Mouse (Mus musculus) inflammation-experienced regulatory T-cells, adult 6 months (primary cell): ENCODE data around the gene Ugt2b5. TPM values are rescaled to one million over a fixed set of nuclear protein-coding genes. Genes with fewer than 3 reads are reported as not detected.
"Not testable (repeated sequence)": the region's sequence is repeated elsewhere in the genome, so short reads cannot be mapped to it uniquely, and the experiment has no call there.

ENCODE experiments used
- ATAC-seq: one replicate; pipeline ENCODE4 v1.8.0; 2017
- polyA plus RNA-seq, 3 experiments: library from polyadenylated mRNA; unstranded; fragments of 100-300 nt; shearing (Covaris generic); gene quantifications; one replicate each; pipeline ENCODE4 v1.2.1; 2017

Ugt2b5 gene
- not detected for polyA plus RNA-seq

DNA sequence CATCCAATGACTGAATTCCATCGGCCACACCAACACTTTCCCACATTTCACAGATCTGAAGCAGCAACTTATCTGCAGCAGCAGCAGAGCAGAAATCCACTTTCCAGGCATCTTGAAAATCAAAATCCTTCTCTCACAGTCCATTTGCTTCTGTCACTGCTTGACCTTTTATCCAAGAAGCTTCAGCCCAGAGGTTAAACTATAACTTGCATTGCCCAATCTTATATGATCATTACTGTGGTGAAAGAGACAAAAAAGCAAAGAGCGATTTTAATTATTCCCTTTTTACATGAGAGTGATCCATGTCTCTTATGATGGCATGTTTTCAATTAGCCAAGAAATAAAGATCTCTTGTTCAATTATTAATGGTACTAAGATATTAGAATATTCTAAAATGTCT is at the start of gene Ugt2b5:
TSS of gene Ugt2b5 (minus strand) at position 123 of the 400 bp plus-strand sequence.
- not testable (repeated sequence) for ATAC-seq

- ATAC-seq = not testable (repeated sequence)
Measured at GRCm38 (mm10) chr5:87175780-87176179, 35.7 kb upstream of the Ugt2b5 start.

DNA sequence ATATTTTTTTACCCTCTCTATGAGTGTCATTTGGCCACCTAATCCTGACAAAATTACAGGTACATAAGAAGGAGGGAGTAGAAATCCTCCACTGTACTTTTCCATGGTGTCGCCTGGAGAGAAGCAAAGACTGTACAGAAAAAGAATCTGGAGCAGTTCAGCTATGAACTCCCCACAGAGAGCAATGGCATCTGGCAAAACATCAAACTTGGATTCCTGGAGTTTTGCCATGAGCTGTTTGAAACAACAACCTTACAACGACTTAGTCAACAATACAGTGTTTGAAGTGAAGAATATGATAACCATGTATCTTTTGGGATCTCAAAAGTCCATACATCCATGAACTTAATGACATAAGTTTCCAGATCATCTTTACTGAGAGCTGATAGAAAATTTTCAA is 34.6 kb upstream of the Ugt2b5 start:
- ATAC-seq = no peak

DNA sequence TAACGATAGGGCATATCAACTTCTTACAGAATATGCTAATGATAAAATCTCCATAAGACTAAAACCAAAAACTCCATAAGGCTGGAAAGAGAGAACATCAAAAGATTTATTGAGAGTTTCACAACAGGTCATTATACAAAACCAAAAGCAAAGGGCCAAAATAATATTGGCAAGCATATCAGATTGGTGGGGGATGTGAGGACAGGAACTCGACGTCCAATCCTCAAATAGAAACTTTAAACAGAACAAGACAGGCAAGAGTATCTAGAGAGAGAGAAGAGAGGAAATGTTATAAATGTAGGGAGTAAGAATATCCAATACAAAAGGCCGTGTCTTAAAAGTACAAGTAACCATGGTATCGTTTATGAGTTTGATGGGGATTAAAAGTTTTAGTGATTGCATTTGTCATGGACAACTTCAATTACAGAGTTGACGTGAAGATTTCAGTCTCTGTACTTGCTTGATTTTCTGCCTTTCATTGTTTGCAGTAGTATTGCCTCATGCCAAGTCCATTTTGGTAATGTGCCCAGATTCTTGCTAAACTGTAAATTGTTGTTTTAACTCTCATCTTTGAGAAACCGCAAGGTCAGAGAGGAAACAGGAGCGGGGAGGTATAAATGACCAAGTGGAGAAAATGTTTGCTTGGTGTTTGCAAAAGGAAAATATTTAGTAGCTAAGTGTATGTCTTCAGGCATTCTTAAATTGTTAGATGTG is 7.8 kb upstream of the Ugt2b5 start:
- ATAC-seq = no peak

GRCm38 (mm10) chr5:87142865-87143456 is 2.8 kb upstream of the Ugt2b5 start:
- ATAC-seq = no peak

DNA sequence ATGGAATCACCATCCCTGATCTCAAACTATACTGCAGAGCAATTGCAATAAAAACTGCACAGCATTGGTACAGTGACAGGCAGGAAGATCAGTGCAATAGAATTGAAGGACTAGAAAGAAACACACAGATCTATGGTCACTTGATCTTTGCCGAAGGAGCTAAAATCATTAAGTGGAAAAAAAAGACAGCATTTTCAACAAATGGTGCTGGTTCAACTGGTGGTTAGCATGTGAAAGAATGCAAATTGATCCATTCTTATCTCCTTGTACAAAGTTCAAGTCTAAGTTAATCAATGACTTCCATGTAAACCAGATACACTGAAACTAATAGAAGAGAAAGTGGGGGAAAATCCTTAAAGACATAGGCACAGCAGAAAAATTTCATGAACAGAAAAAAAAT is 36.4 kb downstream of the Ugt2b5 start:
- not testable (repeated sequence) for ATAC-seq

DNA sequence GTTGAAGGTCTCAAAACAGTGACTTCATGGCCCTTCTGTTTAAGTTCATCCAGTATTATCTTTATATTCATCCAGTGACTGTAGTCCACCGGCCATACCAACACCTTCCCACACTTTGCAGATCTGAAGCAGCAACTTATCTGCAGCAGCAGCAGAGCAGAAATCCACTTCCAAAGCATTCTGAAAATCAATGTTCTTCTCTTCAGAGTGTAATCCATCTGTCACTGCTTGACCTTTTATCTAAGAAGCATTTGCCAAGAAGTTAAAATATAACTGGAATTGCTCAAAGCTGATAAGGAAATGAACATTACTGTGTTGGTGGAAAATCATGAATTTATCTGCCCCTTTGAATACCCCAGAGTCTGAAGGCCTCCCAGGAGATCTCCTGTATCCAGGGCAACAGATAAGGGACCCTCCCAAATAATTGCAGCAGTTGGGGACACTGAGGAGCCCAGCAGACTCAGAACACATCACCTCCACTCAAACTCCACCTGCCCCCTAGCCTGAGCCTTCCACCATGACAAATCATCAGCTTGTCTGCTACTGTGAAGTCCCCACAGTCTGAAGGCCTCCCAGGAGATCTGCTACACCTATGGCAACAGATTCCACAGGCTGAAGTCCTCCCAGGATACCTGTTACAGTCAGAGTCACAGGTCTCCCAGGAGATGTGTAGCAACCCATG is 47.6 kb downstream of the Ugt2b5 start, which contains the start of gene Ugt2b36:
TSS of gene Ugt2b36 (minus strand) at position 210 of the 682 bp plus-strand sequence.
- no peak for ATAC-seq

DNA sequence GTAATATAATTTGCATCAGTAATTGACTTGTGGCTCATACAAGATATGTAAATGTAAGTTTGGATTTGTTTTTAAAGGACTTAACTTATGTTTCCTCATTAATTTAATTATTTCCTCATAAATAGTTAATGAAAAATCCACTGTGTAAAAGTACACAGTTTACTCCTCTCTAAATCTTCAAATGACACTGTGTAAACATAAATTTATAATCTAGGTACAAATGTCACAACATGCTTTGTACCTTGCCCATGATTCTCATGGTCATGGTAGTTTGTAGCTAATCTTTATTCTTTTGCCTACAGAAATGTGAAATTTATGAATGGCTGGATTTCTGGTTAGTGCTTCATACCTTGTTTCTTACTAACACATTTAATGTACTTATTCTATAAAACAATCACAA is 49.0 kb downstream of the Ugt2b5 start:
- ATAC-seq = no peak

DNA sequence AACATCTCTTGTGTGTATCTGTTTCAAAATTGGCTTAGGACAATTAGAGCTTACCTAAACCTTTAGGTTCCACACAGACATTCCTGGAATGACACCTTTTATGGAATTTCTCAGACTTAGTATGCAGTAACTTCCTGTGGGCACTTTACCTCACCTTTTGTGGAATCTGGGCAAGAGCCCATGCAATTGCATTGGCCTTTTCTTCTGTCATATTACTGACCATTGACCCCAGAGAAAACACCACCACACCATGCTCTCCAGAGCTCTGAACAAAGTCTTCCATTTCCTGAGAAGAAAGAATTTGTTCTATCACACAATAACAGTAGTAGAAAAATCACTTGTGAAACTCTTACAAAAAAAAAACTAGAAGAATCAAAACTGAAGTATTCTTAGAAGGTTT is 50.9 kb downstream of the Ugt2b5 start:
- ATAC-seq = no peak

- no peak for ATAC-seq
Measured at GRCm38 (mm10) chr5:87086269-87086668, 53.8 kb downstream of the Ugt2b5 start.

Other genes with a start within 250 kb of the Ugt2b5 start
- not detected for gene Ugt2b34, start 233.4 kb downstream of the Ugt2b5 start, polyA plus RNA-seq
- gene Ugt2b1, start 213.8 kb downstream of the Ugt2b5 start, polyA plus RNA-seq = not detected
- not detected for gene Ugt2b35, start 139.5 kb downstream of the Ugt2b5 start, polyA plus RNA-seq
- gene Ugt2b36, start 47.8 kb downstream of the Ugt2b5 start, polyA plus RNA-seq = not detected
- not detected for gene Ugt2b37, start 114.5 kb upstream of the Ugt2b5 start, polyA plus RNA-seq
- gene Ugt2a3, start 196.9 kb upstream of the Ugt2b5 start, polyA plus RNA-seq = not detected